Mouse (Mus musculus): ENCODE measurements around the gene Cap2.

Cap2 gene

GRCm38 (mm10) chr13:46501800-46502389 lies at the start of gene Cap2:
TSS of gene Cap2 (plus strand) at chr13:46501848.
- peak; percentile 12 to 13 for DNase-seq (ENCODE audit: low spot score in 2 of 2)

GRCm38 (mm10) chr13:46459546-46459945 lies 42.1 kb upstream of the Cap2 start:
- no peak for DNase-seq (ENCODE audit: low spot score in 2 of 2)

- no peak for DNase-seq (ENCODE audit: low spot score in 2 of 2)
Measured at GRCm38 (mm10) chr13:46462280-46462679, 39.4 kb upstream of the Cap2 start.

GRCm38 (mm10) chr13:46463764-46464163 lies 37.9 kb upstream of the Cap2 start:
- no peak for DNase-seq (ENCODE audit: low spot score in 2 of 2)

GRCm38 (mm10) chr13:46468251-46468650 lies 33.4 kb upstream of the Cap2 start:
- no peak for DNase-seq (ENCODE audit: low spot score in 2 of 2)

GRCm38 (mm10) chr13:46469536-46469935 lies 32.1 kb upstream of the Cap2 start:
- DNase-seq (ENCODE audit: low spot score in 2 of 2): no peak

GRCm38 (mm10) chr13:46481271-46481670 lies 20.4 kb upstream of the Cap2 start:
- no peak for DNase-seq (ENCODE audit: low spot score in 2 of 2)

GRCm38 (mm10) chr13:46485605-46486004 lies 16.0 kb upstream of the Cap2 start:
- DNase-seq (ENCODE audit: low spot score in 2 of 2): no peak

GRCm38 (mm10) chr13:46488166-46488565 lies 13.5 kb upstream of the Cap2 start:
- DNase-seq (ENCODE audit: low spot score in 2 of 2): no peak

GRCm38 (mm10) chr13:46490644-46491043 lies 11.0 kb upstream of the Cap2 start:
- DNase-seq (ENCODE audit: low spot score in 2 of 2): no peak

- DNase-seq (ENCODE audit: low spot score in 2 of 2): no peak
Measured at GRCm38 (mm10) chr13:46502390-46502891, 793 bp downstream of the Cap2 start.

GRCm38 (mm10) chr13:46507944-46508343 lies 6.3 kb downstream of the Cap2 start:
- no peak for DNase-seq (ENCODE audit: low spot score in 2 of 2)

GRCm38 (mm10) chr13:46508823-46509222 lies 7.2 kb downstream of the Cap2 start:
- DNase-seq (ENCODE audit: low spot score in 2 of 2): no peak

- DNase-seq (ENCODE audit: low spot score in 2 of 2): no peak
Measured at GRCm38 (mm10) chr13:46510460-46510859, 8.8 kb downstream of the Cap2 start.

GRCm38 (mm10) chr13:46514484-46514883 lies 12.8 kb downstream of the Cap2 start:
- DNase-seq (ENCODE audit: low spot score in 2 of 2): no peak

- no peak for DNase-seq (ENCODE audit: low spot score in 2 of 2)
Measured at GRCm38 (mm10) chr13:46515120-46515523, 13.5 kb downstream of the Cap2 start.

- no peak for DNase-seq (ENCODE audit: low spot score in 2 of 2)
Measured at GRCm38 (mm10) chr13:46515524-46515923, 13.9 kb downstream of the Cap2 start.

- no peak for DNase-seq (ENCODE audit: low spot score in 2 of 2)
Measured at GRCm38 (mm10) chr13:46516183-46516582, 14.5 kb downstream of the Cap2 start.

GRCm38 (mm10) chr13:46517211-46517685 lies 15.6 kb downstream of the Cap2 start:
- DNase-seq (ENCODE audit: low spot score in 2 of 2): no peak

- DNase-seq (ENCODE audit: low spot score in 2 of 2): no peak
Measured at GRCm38 (mm10) chr13:46521482-46521881, 19.8 kb downstream of the Cap2 start.

GRCm38 (mm10) chr13:46522798-46523197 lies 21.1 kb downstream of the Cap2 start:
- no peak for DNase-seq (ENCODE audit: low spot score in 2 of 2)

GRCm38 (mm10) chr13:46523235-46523634 lies 21.6 kb downstream of the Cap2 start:
- no peak for DNase-seq (ENCODE audit: low spot score in 2 of 2)

GRCm38 (mm10) chr13:46523712-46524111 lies 22.1 kb downstream of the Cap2 start:
- DNase-seq (ENCODE audit: low spot score in 2 of 2): no peak
